Comparison of ENCODE assay signal across 8 mouse cellular contexts in the genomic region with DNA sequence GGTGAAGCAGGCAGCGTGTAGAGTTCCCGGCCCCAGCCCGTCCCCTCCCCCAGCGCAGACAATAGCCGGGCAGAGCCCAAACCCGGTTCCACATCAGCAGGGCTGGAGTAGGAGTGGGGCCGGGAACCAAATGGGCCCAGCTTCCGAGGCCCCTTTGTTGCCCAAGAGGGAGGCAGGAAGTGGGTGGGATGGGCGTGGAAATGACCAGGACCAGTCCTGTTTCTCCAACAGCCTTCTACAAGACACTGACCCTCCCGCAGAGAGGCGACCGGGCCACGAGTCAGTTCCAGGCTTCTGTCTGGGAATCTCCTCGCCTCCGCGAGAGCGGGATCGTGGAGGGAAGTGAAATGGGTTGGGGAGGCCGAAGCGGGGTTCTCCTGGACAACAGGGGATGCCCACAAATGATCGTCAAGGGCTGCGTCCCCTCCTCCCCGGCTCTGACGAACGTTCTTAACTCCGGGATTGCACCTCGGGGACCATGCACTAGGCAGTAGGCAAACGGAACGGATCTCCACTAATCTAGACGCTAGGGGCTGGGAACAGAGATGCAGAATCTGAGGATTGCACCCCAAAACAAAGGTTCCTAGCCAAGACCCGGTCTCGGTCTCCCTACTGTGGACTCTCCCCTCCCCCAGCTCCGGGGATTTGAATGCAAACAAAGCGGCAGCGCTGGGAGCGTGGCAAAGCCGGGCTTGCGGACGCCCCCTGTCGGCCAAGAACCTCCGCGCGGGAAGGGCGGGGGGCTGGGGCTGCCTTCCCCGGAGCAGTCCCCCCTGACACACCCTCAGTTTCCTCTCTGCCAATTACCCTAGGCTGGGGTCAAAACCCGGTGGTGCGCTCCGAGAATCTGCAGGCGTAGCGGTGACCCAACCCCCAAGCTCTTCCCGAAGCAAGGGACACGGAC. TPM values are rescaled to one million over a fixed set of nuclear protein-coding genes. Genes with fewer than 3 reads are reported as not detected.
DNase-seq lines count a peak whose midpoint lies in the region; ATAC-seq and TF ChIP-seq lines count a peak whose summit lies in the region.

No protein-coding gene starts in this region.

- H3K4me3 ChIP-seq in MEL (ENCODE audit: control insufficient read depth in 1 of 2, insufficient read depth in 1 of 2, low read depth in 2 of 2, low read length in 2 of 2): peak overlapping the region; percentile 70 to 78
- H3K4me3 ChIP-seq in hindbrain, embryonic 12.5 days: peak overlapping the region; percentile 95

- TF ChIP-seq RAD21 in MEL (IDR thresholded peaks at IDR 0.05; ENCODE audit: low read depth, low read length): no peak

- peak; percentile 83 for DNase-seq in MEL (ENCODE audit: low read depth, low spot score)
- DNase-seq in cerebellum, adult 8-10 months: peak; percentile 95
- DNase-seq in frontal cortex, postnatal 10 days (ENCODE audit: low spot score in 2 of 2): peak; percentile 89 to 93
- peak; percentile 95 to 97 for DNase-seq in layer of hippocampus, postnatal 14 days (ENCODE audit: low spot score in 2 of 2)
- DNase-seq in lung, postnatal 10 days: peak; percentile 97
- DNase-seq in retina, adult 2 months (ENCODE audit: low read depth, low spot score): peak; percentile 66
- DNase-seq in thymus, postnatal 25 days: peak; percentile 93

- peak overlapping the region; percentile 98 for H3K4me2 ChIP-seq in hindbrain, embryonic 12.5 days (replicated peaks)

- no peaks in the 10 kb centered on the region for H3K9me3 ChIP-seq in MEL (replicated peaks; ENCODE audit: insufficient read depth, low read length)
- H3K9me3 ChIP-seq in hindbrain, embryonic 12.5 days (replicated peaks): no peaks in the 10 kb centered on the region

- H3K4me1 ChIP-seq in MEL (ENCODE audit: control insufficient read depth in 1 of 2, insufficient read depth in 2 of 2, low read length in 2 of 2): peaks cover 0 to 2% of the 10 kb centered on the region in 2 experiments; a peak in 2 of 4 replicates
- H3K4me1 ChIP-seq in hindbrain, embryonic 12.5 days: peaks cover 47% of the 10 kb centered on the region

- TF ChIP-seq EP300 in MEL (IDR thresholded peaks at IDR 0.05; ENCODE audit: low read depth in 1 of 2, low read length in 2 of 2): no peak

- ATAC-seq in hindbrain, embryonic 12.5 days (ENCODE audit: low FRiP score): peak; percentile 81

- no peak; a peak in 1 of 4 replicates for TF ChIP-seq POLR2A in MEL (IDR thresholded peaks at IDR 0.05; ENCODE audit: control insufficient read depth in 1 of 2, insufficient read depth in 1 of 2, low read depth in 1 of 2, low read length in 2 of 2, poor library complexity in 1 of 2)

- TF ChIP-seq CTCF in MEL (IDR thresholded peaks at IDR 0.05 in 2 of 3, conservative IDR thresholded peaks at IDR 0.05 in 1 of 3; ENCODE audit: control insufficient read depth in 1 of 3, insufficient read depth in 1 of 3, low read depth in 2 of 3, low read length in 3 of 3, poor library complexity in 1 of 3, severe bottlenecking in 1 of 3): peak; percentile 55 to 93 (median 74)

- no peaks in the 10 kb centered on the region for H3K36me3 ChIP-seq in MEL (ENCODE audit: control insufficient read depth in 1 of 2, insufficient read depth in 2 of 2, low read length in 2 of 2)
- peaks cover 32% of the 10 kb centered on the region for H3K36me3 ChIP-seq in hindbrain, embryonic 12.5 days

- peaks cover 13% of the 10 kb centered on the region in 2 experiments for H3K27me3 ChIP-seq in MEL (ENCODE audit: control insufficient read depth in 1 of 2, insufficient read depth in 2 of 2, low read length in 2 of 2)
- 0 out of 2 replicates have a peak, but pooled peaks cover 2% of the 10 kb centered on the region for H3K27me3 ChIP-seq in hindbrain, embryonic 12.5 days

- no peak overlapping the region for H3K27ac ChIP-seq in MEL (ENCODE audit: control insufficient read depth, low read depth, low read length)
- H3K27ac ChIP-seq in hindbrain, embryonic 12.5 days: peak overlapping the region; percentile 100

- WGBS in hindbrain, embryonic 12.5 days: under 1% methylated on average over 52 of the region's 52 CpGs

- peak overlapping the region; percentile 80 for H3K9ac ChIP-seq in MEL (ENCODE audit: control insufficient read depth, low read depth, low read length, poor library complexity, severe bottlenecking)
- H3K9ac ChIP-seq in hindbrain, embryonic 12.5 days: peak overlapping the region; percentile 98

- H3K79me2 ChIP-seq in MEL (ENCODE audit: control insufficient read depth, insufficient read depth, low read length, poor library complexity): no peaks in the 10 kb centered on the region; the same call in 1 of the 2 replicates

TF ChIP-seq in MEL, 35 proteins besides CTCF, POLR2A, EP300 and RAD21:
- peak; percentile 7; the same call in 1 of the 2 replicates for TF ChIP-seq SMC3 (IDR thresholded peaks at IDR 0.05; ENCODE audit: low read depth, low read length)
- peak; percentile 48 for TF ChIP-seq HCFC1 (IDR thresholded peaks at IDR 0.05; ENCODE audit: low read depth, low read length)
- peak; percentile 47 for TF ChIP-seq SIN3A (IDR thresholded peaks at IDR 0.05; ENCODE audit: low read length)
- TF ChIP-seq TCF12 (IDR thresholded peaks at IDR 0.05; ENCODE audit: low read depth, low read length): peak; percentile 24; the same call in 1 of the 2 replicates
- TF ChIP-seq ZKSCAN1 (IDR thresholded peaks at IDR 0.05; ENCODE audit: low read depth, low read length): no peak
- TF ChIP-seq GABPA (IDR thresholded peaks at IDR 0.05; ENCODE audit: low read depth, low read length): no peak
- peak; percentile 73; the same call in 1 of the 2 replicates for TF ChIP-seq MXI1 (IDR thresholded peaks at IDR 0.05; ENCODE audit: low read depth, low read length)
- no peak for TF ChIP-seq MYB (IDR thresholded peaks at IDR 0.05; ENCODE audit: low read depth, low read length)
- TF ChIP-seq MAZ (IDR thresholded peaks at IDR 0.05; ENCODE audit: low read depth, low read length): peak; percentile 97
- TF ChIP-seq TBP (IDR thresholded peaks at IDR 0.05; ENCODE audit: low read depth, low read length): 0 out of 2 replicates have a peak, but pooled peaks have one; percentile 15
- peak; percentile 76 for TF ChIP-seq CHD2 (IDR thresholded peaks at IDR 0.05; ENCODE audit: low read length)
- TF ChIP-seq MYC (IDR thresholded peaks at IDR 0.05; ENCODE audit: low read depth, low read length): 0 out of 2 replicates have a peak, but pooled peaks have one; percentile 28
- peak; percentile 29 for TF ChIP-seq MAX (IDR thresholded peaks at IDR 0.05; ENCODE audit: low read length)
TF ChIP-seq in MEL: peak in this region for 10.

RNA-seq across cellular contexts. Expression of gene Sema4c, which starts 1.3 kb away (rescaled TPM):
- total RNA-seq in MEL (2012; rRNA removed): 0.19 and 0.33 TPM in 2 replicates
- polyA plus RNA-seq in MEL (2012; ENCODE audit: insufficient read depth in 1 of 2, insufficient read length in 2 of 2, low read depth in 1 of 2, low replicate concordance in 2 of 2, missing spikeins in 1 of 2): 1 to 10 TPM in 1 of 2 experiments, not detected in 1; 1.4 TPM
- 33.4 and 35.6 TPM in 2 replicates for polyA plus RNA-seq in hindbrain, embryonic 12.5 days (2016; fragmentation: Nextera tagmentation; extraction: Ambion mirVana)
- total RNA-seq in layer of hippocampus, postnatal 14 days (2021): 10 to 100 TPM; 17.6 to 20.8 TPM

RNA-seq across cellular contexts. Expression of gene Ankrd39, which starts 9.6 kb away (rescaled TPM):
- 8.8 and 9.7 TPM in 2 replicates for total RNA-seq in MEL (2012; rRNA removed)
- 10 to 100 TPM in 1 of 2 experiments, not detected in 1; 14.4 TPM for polyA plus RNA-seq in MEL (2012; ENCODE audit: insufficient read depth in 1 of 2, insufficient read length in 2 of 2, low read depth in 1 of 2, low replicate concordance in 2 of 2, missing spikeins in 1 of 2)
- 17.8 and 18.8 TPM in 2 replicates for polyA plus RNA-seq in hindbrain, embryonic 12.5 days (2016; fragmentation: Nextera tagmentation; extraction: Ambion mirVana)
- 10 to 100 TPM; 12.2 to 14.2 TPM for total RNA-seq in layer of hippocampus, postnatal 14 days (2021)

RNA-seq across cellular contexts. Expression of gene Gm42417, which starts 17.6 kb away (rescaled TPM):
- not detected in 2 replicates for total RNA-seq in MEL (2012; rRNA removed)
- polyA plus RNA-seq in MEL (2012; ENCODE audit: insufficient read depth in 1 of 2, insufficient read length in 2 of 2, low read depth in 1 of 2, low replicate concordance in 2 of 2, missing spikeins in 1 of 2): under 1 TPM in 1 of 2 experiments, not detected in 1; 0.74 TPM
- not detected in 2 replicates for polyA plus RNA-seq in hindbrain, embryonic 12.5 days (2016; fragmentation: Nextera tagmentation; extraction: Ambion mirVana)
- not detected for total RNA-seq in layer of hippocampus, postnatal 14 days (2021)

RNA-seq across cellular contexts. Expression of gene Ankrd23, which starts 20.1 kb away (rescaled TPM):
- 2.0 and 2.9 TPM in 2 replicates for total RNA-seq in MEL (2012; rRNA removed)
- 1 to 10 TPM in 1 of 2 experiments, not detected in 1; 3.7 TPM for polyA plus RNA-seq in MEL (2012; ENCODE audit: insufficient read depth in 1 of 2, insufficient read length in 2 of 2, low read depth in 1 of 2, low replicate concordance in 2 of 2, missing spikeins in 1 of 2)
- polyA plus RNA-seq in hindbrain, embryonic 12.5 days (2016; fragmentation: Nextera tagmentation; extraction: Ambion mirVana): 14.6 and 18.8 TPM in 2 replicates
- 1 to 10 TPM; 6.1 to 7.5 TPM for total RNA-seq in layer of hippocampus, postnatal 14 days (2021)

RNA-seq across cellular contexts. Expression of gene Cnnm3, which starts 45.1 kb away (rescaled TPM):
- 3.8 and 4.2 TPM in 2 replicates for total RNA-seq in MEL (2012; rRNA removed)
- polyA plus RNA-seq in MEL (2012; ENCODE audit: insufficient read depth in 1 of 2, insufficient read length in 2 of 2, low read depth in 1 of 2, low replicate concordance in 2 of 2, missing spikeins in 1 of 2): 1 to 10 TPM in 1 of 2 experiments, not detected in 1; 9.9 TPM
- polyA plus RNA-seq in hindbrain, embryonic 12.5 days (2016; fragmentation: Nextera tagmentation; extraction: Ambion mirVana): 4.5 and 4.6 TPM in 2 replicates
- total RNA-seq in layer of hippocampus, postnatal 14 days (2021): 10 to 100 TPM; 36.1 to 39.5 TPM

Comparison
In these comparisons a context has a peak if more than half of its experiments do, and no peak if none do; other contexts are left out.
1. RNA of gene Sema4c, which starts 1.3 kb away (total RNA-seq): 17.6 to 20.8 TPM in layer of hippocampus, postnatal 14 days; 0.19 to 0.33 TPM in MEL; every median in the first group is over 10 times any median in the second.
2. Peak in every context shown above with its lines, with median percentiles within 50 percentile points of each other: DNase-seq.